Mouse (Mus musculus) erythroblast, embryonic 14.5 days (primary cell): Measurements from ENCODE around the gene Nr1d2.

Source experiments
- GATA1 ChIP-seq: IDR thresholded peaks from 2 replicates; pipeline ENCODE4 v1.6.1; 2012; ENCODE audit warnings: low read length, inconsistent platforms, mixed read lengths
- TAL1 ChIP-seq: IDR thresholded peaks from 3 replicates; pipeline ENCODE4 v1.6.1; 2012; ENCODE audit warnings: low read length, inconsistent platforms, mixed read lengths

- TF ChIP-seq GATA1 (no peak), TAL1 (no peak)
Measured at GRCm38 (mm10) chr14:18271666-18272065, 32.7 kb upstream of the Nr1d2 start.
